Mouse (Mus musculus): ENCODE data around the gene Scin. TPM values are rescaled to one million over a fixed set of nuclear protein-coding genes. Genes with fewer than 3 reads are reported as not detected.

Gene Scin
- polyA plus RNA-seq, 1 experiment = 2.6 TPM

GRCm38 (mm10) chr12:40114020-40114419 is 20.0 kb downstream of the Scin start:
- TF ChIP-seq FLI1 (IDR thresholded peaks at IDR 0.05; ENCODE audit: low read length) (no peak), GATA1 (IDR thresholded peaks at IDR 0.05; ENCODE audit: borderline replicate concordance, low read length) (no peak)
- Histone ChIP-seq H3K36me3 (replicated peaks; ENCODE audit: low read length) (no peaks in the 10 kb centered on the region), H3K4me1 (peaks cover 12% of the 10 kb centered on the region), H3K27me3 (replicated peaks) (no peaks in the 10 kb centered on the region), H3K4me3 (replicated peaks) (no peak overlapping the region), H3K9me3 (no peaks in the 10 kb centered on the region)

GRCm38 (mm10) chr12:40113605-40114004 is 20.4 kb downstream of the Scin start:
- H3K4me1 ChIP-seq = peaks cover 15% of the 10 kb centered on the region
- H3K9me3 ChIP-seq = no peaks in the 10 kb centered on the region
- no peaks in the 10 kb centered on the region for H3K36me3 ChIP-seq (replicated peaks; ENCODE audit: low read length)
- TF ChIP-seq GATA1 (IDR thresholded peaks at IDR 0.05; ENCODE audit: borderline replicate concordance, low read length) (no peak), FLI1 (IDR thresholded peaks at IDR 0.05; ENCODE audit: low read length) (no peak)
- no peak overlapping the region for H3K4me3 ChIP-seq (replicated peaks)
- H3K27me3 ChIP-seq (replicated peaks) = no peaks in the 10 kb centered on the region

GRCm38 (mm10) chr12:40109227-40109626 is 24.8 kb downstream of the Scin start:
- Histone ChIP-seq H3K27me3 (replicated peaks) (no peaks in the 10 kb centered on the region), H3K36me3 (replicated peaks; ENCODE audit: low read length) (no peaks in the 10 kb centered on the region), H3K4me1 (peaks cover 16% of the 10 kb centered on the region), H3K4me3 (replicated peaks) (no peak overlapping the region), H3K9me3 (no peaks in the 10 kb centered on the region)
- TF ChIP-seq FLI1 (IDR thresholded peaks at IDR 0.05; ENCODE audit: low read length) (no peak), GATA1 (IDR thresholded peaks at IDR 0.05; ENCODE audit: borderline replicate concordance, low read length) (no peak)

- Histone ChIP-seq H3K4me3 (replicated peaks) (no peak overlapping the region), H3K9me3 (peaks cover 3% of the 10 kb centered on the region), H3K27me3 (replicated peaks) (no peaks in the 10 kb centered on the region), H3K4me1 (peaks cover 9% of the 10 kb centered on the region; the same call in 1 of the 2 replicates), H3K36me3 (replicated peaks; ENCODE audit: low read length) (peaks cover 2% of the 10 kb centered on the region)
- TF ChIP-seq GATA1 (IDR thresholded peaks at IDR 0.05; ENCODE audit: borderline replicate concordance, low read length) (no peak), FLI1 (IDR thresholded peaks at IDR 0.05; ENCODE audit: low read length) (no peak)
These were observed 25.9 kb downstream of the Scin start for GRCm38 (mm10) chr12:40108143-40108542.

- Histone ChIP-seq H3K36me3 (replicated peaks; ENCODE audit: low read length) (peaks cover 3% of the 10 kb centered on the region), H3K9me3 (peaks cover 5% of the 10 kb centered on the region), H3K27me3 (replicated peaks) (no peaks in the 10 kb centered on the region), H3K4me1 (peaks cover 14% of the 10 kb centered on the region; the same call in 1 of the 2 replicates), H3K4me3 (replicated peaks) (no peak overlapping the region)
- TF ChIP-seq FLI1 (IDR thresholded peaks at IDR 0.05; ENCODE audit: low read length) = no peak
- no peak for TF ChIP-seq GATA1 (IDR thresholded peaks at IDR 0.05; ENCODE audit: borderline replicate concordance, low read length)
These were observed 27.2 kb downstream of the Scin start for GRCm38 (mm10) chr12:40106874-40107273.

GRCm38 (mm10) chr12:40104750-40105149 is 29.3 kb downstream of the Scin start:
- H3K4me1 ChIP-seq = peaks cover 17% of the 10 kb centered on the region; the same call in 1 of the 2 replicates
- H3K4me3 ChIP-seq (replicated peaks) = no peak overlapping the region
- TF ChIP-seq FLI1 (IDR thresholded peaks at IDR 0.05; ENCODE audit: low read length) = no peak
- TF ChIP-seq GATA1 (IDR thresholded peaks at IDR 0.05; ENCODE audit: borderline replicate concordance, low read length) = no peak
- peaks cover 5% of the 10 kb centered on the region for H3K9me3 ChIP-seq
- H3K27me3 ChIP-seq (replicated peaks) = no peaks in the 10 kb centered on the region
- H3K36me3 ChIP-seq (replicated peaks; ENCODE audit: low read length) = peaks cover 3% of the 10 kb centered on the region

GRCm38 (mm10) chr12:40102359-40102758 is 31.7 kb downstream of the Scin start:
- H3K27me3 ChIP-seq (replicated peaks) = no peaks in the 10 kb centered on the region
- H3K9me3 ChIP-seq = peaks cover 5% of the 10 kb centered on the region
- TF ChIP-seq GATA1 (IDR thresholded peaks at IDR 0.05; ENCODE audit: borderline replicate concordance, low read length) = no peak
- no peak for TF ChIP-seq FLI1 (IDR thresholded peaks at IDR 0.05; ENCODE audit: low read length)
- peaks cover 8% of the 10 kb centered on the region; the same call in 1 of the 2 replicates for H3K4me1 ChIP-seq
- H3K4me3 ChIP-seq (replicated peaks) = no peak overlapping the region
- H3K36me3 ChIP-seq (replicated peaks; ENCODE audit: low read length) = peaks cover 3% of the 10 kb centered on the region

GRCm38 (mm10) chr12:40099407-40099806 is 34.6 kb downstream of the Scin start:
- Histone ChIP-seq H3K4me3 (replicated peaks) (no peak overlapping the region), H3K9me3 (peaks cover 5% of the 10 kb centered on the region), H3K4me1 (peaks cover 8% of the 10 kb centered on the region; the same call in 1 of the 2 replicates), H3K36me3 (replicated peaks; ENCODE audit: low read length) (peaks cover 3% of the 10 kb centered on the region), H3K27me3 (replicated peaks) (peaks cover 3% of the 10 kb centered on the region)
- TF ChIP-seq FLI1 (IDR thresholded peaks at IDR 0.05; ENCODE audit: low read length) = no peak

- Histone ChIP-seq H3K36me3 (replicated peaks; ENCODE audit: low read length) (no peaks in the 10 kb centered on the region), H3K4me1 (peaks cover 5% of the 10 kb centered on the region; the same call in 1 of the 2 replicates), H3K27me3 (replicated peaks) (peaks cover 3% of the 10 kb centered on the region), H3K4me3 (replicated peaks) (no peak overlapping the region), H3K9me3 (no peaks in the 10 kb centered on the region)
- TF ChIP-seq GATA1 (IDR thresholded peaks at IDR 0.05; ENCODE audit: borderline replicate concordance, low read length) = no peak
- no peak for TF ChIP-seq FLI1 (IDR thresholded peaks at IDR 0.05; ENCODE audit: low read length)
These were observed 36.6 kb downstream of the Scin start for GRCm38 (mm10) chr12:40097449-40097848.

GRCm38 (mm10) chr12:40097023-40097422 is 37.0 kb downstream of the Scin start:
- peaks cover 3% of the 10 kb centered on the region; the same call in 1 of the 2 replicates for H3K4me1 ChIP-seq
- TF ChIP-seq GATA1 (IDR thresholded peaks at IDR 0.05; ENCODE audit: borderline replicate concordance, low read length) (no peak), FLI1 (IDR thresholded peaks at IDR 0.05; ENCODE audit: low read length) (no peak)
- no peak overlapping the region for H3K4me3 ChIP-seq (replicated peaks)
- peaks cover 3% of the 10 kb centered on the region for H3K27me3 ChIP-seq (replicated peaks)
- H3K36me3 ChIP-seq (replicated peaks; ENCODE audit: low read length) = no peaks in the 10 kb centered on the region
- H3K9me3 ChIP-seq = no peaks in the 10 kb centered on the region

GRCm38 (mm10) chr12:40096453-40096852 is 37.6 kb downstream of the Scin start:
- H3K4me3 ChIP-seq (replicated peaks) = no peak overlapping the region
- no peak for TF ChIP-seq FLI1 (IDR thresholded peaks at IDR 0.05; ENCODE audit: low read length)
- no peak for TF ChIP-seq GATA1 (IDR thresholded peaks at IDR 0.05; ENCODE audit: borderline replicate concordance, low read length)
- H3K27me3 ChIP-seq (replicated peaks) = peaks cover 3% of the 10 kb centered on the region
- no peaks in the 10 kb centered on the region for H3K9me3 ChIP-seq
- no peaks in the 10 kb centered on the region for H3K36me3 ChIP-seq (replicated peaks; ENCODE audit: low read length)
- H3K4me1 ChIP-seq = peaks cover 3% of the 10 kb centered on the region; the same call in 1 of the 2 replicates
